Mouse (Mus musculus): ENCODE results near the gene Dctn2. TPM values are rescaled to one million over a fixed set of nuclear protein-coding genes. Genes with fewer than 3 reads are reported as not detected.
A peak's percentile ranks its signal among the peaks of the same experiment; 100 is the strongest.

The Dctn2 gene
- 173 and 201 TPM in 2 replicates for polyA plus RNA-seq (2012; rRNA removed)

GRCm38 (mm10) chr10:127266112-127267091 is at the start of gene Dctn2:
Gene Dctn2, plus strand, starts transcription at chr10:127266368.
- peak; percentile 80 for DNase-seq (ENCODE audit: low spot score)

- no peak for DNase-seq (ENCODE audit: low spot score)
These were observed 49.7 kb upstream of the Dctn2 start for GRCm38 (mm10) chr10:127216456-127216855.

- no peak for DNase-seq (ENCODE audit: low spot score)
These were observed 49.0 kb upstream of the Dctn2 start for GRCm38 (mm10) chr10:127217177-127217576.

GRCm38 (mm10) chr10:127218339-127218738 is 47.8 kb upstream of the Dctn2 start:
- no peak for DNase-seq (ENCODE audit: low spot score)

- DNase-seq (ENCODE audit: low spot score), result no peak
These were observed 41.0 kb upstream of the Dctn2 start for GRCm38 (mm10) chr10:127225213-127225612.

GRCm38 (mm10) chr10:127225732-127226131 is 40.4 kb upstream of the Dctn2 start:
- no peak for DNase-seq (ENCODE audit: low spot score)

- DNase-seq (ENCODE audit: low spot score), result no peak
These were observed 39.8 kb upstream of the Dctn2 start for GRCm38 (mm10) chr10:127226318-127226895.

DNA sequence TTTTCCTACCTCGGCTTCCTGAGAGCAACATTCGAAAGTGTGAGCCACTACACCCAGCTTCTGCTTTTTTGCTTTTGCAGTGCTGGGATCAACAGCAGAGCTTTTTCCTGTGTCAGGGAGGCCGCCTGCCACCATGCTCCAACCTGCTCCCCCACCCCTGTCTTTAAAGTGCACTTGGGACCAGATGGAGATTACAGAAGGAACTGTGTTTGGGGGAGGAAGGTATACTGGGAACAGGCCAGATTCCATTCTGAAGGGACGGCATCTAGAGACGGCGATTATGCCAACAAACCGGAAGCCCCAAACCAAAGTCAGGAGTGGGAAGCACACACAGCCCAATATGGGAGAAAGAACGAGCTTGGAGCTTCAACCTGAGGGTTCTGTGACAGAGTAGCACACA is 39.0 kb upstream of the Dctn2 start:
- no peak for DNase-seq (ENCODE audit: low spot score)

DNA sequence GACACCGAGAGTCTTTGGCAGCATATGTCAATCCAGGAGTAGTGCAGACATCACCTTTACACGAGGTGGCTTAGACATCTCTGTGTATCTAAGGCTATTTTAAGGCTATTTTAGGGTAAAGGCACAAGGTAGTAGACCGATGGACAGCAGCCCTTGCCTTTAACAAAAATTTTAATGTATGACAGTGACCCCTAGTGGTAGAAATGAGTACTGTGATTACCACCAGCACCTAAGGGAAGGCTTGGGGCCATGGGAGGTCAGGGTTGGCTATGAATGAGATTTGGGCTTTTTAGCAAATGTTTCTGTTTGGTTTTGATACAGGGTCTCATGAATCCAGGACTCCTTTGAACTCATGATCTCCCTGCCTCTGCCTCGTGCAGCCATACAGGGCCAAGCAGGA is 37.3 kb upstream of the Dctn2 start:
- DNase-seq (ENCODE audit: low spot score), result no peak

DNA sequence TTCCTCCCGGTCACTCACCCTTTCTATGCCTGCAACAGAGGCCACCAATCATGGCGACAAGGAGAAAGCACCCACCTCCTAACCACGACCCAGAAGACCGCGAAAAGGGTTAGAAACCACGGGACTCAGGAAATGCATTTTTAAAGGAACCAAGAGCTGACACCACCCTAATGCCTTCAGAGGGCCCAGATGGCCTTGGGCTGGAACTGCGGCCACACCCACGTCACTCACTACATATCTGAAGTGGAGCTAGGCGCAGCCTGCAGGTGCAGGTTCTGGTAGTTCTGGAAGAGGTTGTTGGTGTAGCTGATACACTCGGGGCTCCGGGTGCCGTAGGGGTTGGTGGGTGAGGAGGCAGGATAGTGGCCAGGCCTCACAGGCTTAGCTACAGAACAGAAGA is 35.5 kb upstream of the Dctn2 start:
- no peak for DNase-seq (ENCODE audit: low spot score)

DNA sequence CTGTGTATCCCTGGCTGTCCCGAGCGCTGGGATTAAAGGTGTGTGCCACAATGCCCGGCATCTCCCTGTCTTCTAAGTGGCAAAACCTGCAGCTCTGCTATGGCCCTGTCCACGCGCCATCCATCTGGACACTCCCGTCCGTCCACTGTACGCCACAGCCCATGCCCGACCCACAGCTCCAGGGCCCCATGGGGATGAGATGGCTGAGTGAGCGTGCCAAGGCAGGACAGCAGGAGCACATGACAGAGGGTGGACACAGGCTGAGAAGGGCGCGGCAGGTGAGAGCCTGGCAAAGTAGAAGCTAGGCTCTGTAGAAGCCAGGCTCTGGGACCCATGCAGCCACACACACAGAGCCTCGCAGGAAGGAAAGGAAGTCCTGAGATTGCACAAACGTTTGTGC is 34.4 kb upstream of the Dctn2 start:
- DNase-seq (ENCODE audit: low spot score), result no peak

DNA sequence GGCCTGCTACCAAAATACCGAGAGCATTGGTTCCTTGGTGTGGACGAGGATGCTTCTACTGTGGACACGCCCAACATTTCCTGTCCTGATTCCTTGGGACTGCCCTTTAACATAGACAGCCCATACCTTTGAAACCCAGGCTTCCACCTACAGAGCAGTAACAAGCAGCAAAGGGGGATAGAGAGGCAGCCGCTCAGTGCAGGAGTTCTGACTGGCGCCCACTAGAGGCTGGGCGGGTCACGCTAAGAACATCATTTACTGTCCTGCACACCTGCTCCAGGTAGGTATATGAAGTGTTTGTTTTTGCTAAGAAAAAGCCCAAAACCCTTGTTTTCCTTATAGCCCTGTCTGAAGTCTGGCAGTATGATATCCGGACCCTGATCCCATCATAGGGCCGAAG is 33.0 kb upstream of the Dctn2 start:
- no peak for DNase-seq (ENCODE audit: low spot score)

GRCm38 (mm10) chr10:127236541-127236940 is 29.6 kb upstream of the Dctn2 start:
- DNase-seq (ENCODE audit: low spot score), result no peak

- no peak for DNase-seq (ENCODE audit: low spot score)
These were observed 27.8 kb upstream of the Dctn2 start for GRCm38 (mm10) chr10:127238241-127238824.

- no peak for DNase-seq (ENCODE audit: low spot score)
These were observed 15.4 kb upstream of the Dctn2 start for GRCm38 (mm10) chr10:127250810-127251209.

DNA sequence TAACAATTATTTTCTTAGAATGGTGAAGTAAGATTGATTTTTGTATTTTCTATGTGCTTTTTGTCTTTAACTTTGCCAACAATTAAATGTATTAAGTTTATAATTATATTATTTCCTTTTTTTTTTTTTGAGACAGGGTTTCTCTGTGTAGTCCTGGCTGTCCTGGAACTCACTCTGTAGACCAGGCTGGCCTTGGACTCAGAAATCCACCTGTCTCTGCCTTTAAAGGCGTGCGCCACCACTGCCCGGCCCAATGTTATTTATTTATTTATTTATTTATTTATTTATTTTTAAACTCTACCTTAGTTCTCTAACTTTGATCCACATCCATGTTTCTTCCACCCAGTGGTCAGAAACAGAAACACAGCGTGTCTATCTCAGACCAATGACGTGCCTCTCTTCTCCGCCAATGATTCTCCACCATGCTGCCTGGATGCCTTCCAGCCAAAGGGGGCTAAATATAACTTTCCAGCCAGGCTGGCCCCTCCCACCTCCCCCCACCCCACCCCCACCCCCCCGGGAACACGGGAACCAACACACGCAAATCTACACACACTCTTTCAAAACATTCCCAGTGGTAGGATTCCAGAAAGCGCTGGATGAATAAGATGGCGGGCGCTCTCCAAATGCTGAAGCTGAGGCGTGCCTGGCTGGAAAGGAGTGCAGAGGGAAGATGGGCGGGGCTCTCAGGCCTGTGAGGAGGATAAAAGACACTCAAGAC is 10.4 kb upstream of the Dctn2 start:
- DNase-seq (ENCODE audit: low spot score), result no peak

- no peak for DNase-seq (ENCODE audit: low spot score)
These were observed 8.4 kb upstream of the Dctn2 start for GRCm38 (mm10) chr10:127257790-127258189.

DNA sequence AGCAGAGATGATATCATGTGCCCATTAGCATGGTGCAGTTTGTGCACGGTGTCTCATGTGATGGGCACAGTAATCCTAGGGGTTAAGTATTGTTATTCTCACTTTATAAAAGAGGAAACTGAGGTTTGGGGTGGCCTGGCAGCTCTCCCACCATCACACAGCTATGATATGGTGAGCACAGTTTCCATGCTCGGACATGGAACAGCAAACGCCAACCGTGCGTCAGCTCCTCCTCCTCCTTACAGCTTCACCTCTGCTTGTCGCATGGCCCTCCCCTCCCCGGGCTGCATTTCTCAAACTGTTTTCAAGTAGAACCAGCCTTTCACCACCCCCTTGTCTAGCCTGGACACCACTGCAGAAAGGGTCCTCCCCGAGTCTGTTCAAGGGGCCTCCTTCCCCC is 7.7 kb upstream of the Dctn2 start:
- no peak for DNase-seq (ENCODE audit: low spot score)

DNA sequence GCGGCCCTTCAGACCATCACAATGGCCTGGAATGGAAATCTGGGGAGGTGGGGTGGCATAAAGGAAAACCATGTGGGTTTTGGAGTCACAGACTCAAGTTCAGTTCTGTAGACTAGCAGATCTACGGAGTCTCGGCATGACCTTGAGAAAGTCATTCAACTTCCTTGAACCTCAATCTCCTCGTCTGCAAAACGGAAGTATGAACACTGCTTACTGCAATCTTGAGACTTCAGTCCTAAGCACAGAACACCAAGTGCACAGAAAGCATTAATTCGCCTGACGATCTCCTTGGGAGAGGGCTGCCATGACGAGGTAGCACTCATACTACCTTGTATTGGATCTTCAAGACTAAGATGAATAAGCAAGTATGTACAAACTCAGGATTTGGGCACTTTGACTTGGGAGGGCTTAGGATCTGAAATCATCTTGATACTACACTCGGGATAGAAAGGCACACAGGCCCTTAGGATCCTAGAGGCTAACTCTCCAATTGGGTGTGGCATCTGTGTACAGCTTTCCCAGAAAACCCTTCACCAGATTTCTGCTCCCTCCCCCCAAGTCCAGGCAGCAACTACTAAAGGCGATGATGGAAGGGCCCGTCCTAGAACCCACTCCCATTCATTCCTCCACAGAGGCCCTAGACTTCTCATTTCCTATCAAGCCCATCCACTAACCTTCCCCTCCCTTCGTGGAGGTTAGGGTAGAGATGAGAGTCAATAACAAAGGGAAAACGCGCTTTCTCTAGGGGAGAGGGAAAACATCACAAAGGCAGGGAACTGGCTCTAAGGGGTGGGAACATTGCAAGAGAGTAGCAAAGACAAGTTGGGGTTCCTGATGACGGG is 4.2 kb upstream of the Dctn2 start:
- no peak for DNase-seq (ENCODE audit: low spot score)

- no peak for DNase-seq (ENCODE audit: low spot score)
These were observed 3.4 kb upstream of the Dctn2 start, which contains the start of gene Kif5a for GRCm38 (mm10) chr10:127262548-127263398. Gene Kif5a, minus strand, starts transcription at chr10:127263348.
